Mouse (Mus musculus) right cerebral cortex, postnatal 4 days (tissue): ENCODE results near the gene Serpinb9.
"Not testable (repeated sequence)": the region's sequence is repeated elsewhere in the genome, so short reads cannot be mapped to it uniquely, and the experiment has no call there.

ENCODE experiments used
- DNase-seq: peaks from one replicate; pipeline ENCODE4 v3.0.0-alpha.2; 2022

Serpinb9 gene

DNA sequence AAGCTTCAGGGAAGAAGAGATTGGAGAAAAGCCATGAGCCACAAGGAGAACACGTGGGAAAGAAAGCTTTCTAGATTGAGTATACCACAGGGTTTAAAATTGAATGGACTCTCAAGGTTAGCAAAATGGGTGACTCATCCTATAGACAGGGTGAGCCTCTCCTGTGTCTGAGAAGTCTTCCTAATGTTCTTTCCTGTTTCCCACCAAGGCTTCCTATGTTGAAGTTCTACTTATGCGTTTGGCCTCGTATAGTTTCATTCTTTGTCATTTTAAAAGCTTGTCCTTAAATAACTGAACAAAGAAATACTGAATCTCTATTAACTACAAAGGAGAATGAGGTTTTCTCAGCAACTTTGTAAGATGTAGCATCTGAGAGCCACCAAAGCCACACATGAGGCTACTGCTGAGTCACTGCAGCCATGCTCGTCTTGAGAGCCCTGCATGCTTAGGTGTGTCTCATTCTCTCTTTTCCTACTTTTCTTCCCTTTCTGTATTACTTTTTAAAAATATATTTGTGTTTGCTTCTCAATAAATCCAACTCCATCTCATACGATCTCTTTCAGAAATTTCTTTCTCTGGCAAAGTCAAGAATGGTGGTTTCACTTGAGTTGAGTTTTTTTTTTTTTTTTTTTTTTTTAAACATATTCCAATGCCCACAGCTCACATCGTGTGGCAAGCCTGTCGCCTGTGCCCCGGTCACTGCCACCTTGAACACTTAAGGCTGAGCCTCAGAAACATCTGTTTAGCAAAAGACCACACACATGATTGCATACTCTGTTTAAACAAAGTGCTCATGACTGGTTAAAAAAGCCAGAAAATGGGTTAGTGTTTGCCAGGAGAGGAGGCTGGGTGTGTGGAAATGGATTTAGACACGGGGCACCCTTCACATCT is 718 bp downstream of the Serpinb9 start:
- DNase-seq = no peak

DNA sequence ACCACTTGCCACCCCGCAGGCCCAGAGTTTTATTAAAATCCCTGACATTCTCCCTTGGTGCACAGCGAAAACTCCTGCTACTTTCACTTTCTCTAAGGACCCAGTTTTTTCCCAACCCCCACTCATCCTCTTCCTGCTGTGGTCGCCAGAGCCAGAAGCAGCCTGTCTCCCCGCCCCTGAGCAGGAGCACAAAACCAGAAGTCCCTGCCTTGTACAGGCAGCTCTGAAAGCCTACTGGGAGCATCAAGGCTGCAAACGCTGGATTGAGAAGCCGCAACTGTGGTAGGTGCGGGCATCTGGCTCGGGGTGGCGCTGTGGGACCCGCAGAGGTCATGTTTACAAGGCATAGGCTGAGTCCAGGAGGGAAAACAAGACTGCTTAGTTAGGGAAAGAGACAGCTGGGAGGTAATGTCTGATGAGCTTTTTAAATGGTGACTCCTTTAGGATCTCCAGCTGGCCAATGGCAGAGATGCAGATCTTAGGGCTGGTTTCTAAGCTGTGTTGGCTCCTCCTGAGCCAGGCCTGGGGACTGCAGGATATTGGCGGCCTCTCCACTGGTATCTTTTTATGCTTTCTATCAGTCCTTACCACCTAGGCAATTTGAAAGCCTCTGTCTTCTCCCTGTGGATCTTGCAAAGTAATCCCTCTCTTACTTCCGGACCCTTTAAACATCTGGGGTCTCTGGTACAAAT is 1.5 kb downstream of the Serpinb9 start:
- peak; percentile 63 for DNase-seq

DNA sequence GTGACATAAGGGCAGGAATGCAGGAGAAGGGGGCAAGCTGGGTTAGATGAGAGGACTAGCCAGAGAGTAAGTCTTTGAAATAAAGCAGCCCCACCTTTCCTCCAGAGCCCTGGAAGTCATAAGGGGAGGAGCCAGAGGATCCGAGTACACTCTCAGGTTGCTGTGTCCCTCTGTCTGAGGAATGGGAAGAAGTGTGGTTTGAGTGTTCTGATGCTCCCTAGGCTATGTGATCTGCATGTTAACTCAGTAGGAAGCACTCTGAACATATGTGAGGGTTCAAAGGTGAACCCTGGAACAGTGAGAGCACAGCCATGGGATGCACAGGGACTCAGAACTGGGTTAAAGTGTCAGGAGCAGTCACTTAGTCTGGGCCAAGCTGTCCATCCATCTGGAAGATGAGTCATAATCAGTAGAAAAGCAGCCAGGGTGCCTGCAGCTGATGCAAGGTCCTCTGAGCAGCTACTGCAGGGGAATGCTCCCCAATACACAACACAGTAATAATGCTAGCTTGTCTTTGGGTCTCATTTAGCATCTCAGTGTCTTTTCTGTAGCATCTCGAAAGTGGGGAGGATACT is 2.5 kb downstream of the Serpinb9 start:
- DNase-seq = no peak

DNA sequence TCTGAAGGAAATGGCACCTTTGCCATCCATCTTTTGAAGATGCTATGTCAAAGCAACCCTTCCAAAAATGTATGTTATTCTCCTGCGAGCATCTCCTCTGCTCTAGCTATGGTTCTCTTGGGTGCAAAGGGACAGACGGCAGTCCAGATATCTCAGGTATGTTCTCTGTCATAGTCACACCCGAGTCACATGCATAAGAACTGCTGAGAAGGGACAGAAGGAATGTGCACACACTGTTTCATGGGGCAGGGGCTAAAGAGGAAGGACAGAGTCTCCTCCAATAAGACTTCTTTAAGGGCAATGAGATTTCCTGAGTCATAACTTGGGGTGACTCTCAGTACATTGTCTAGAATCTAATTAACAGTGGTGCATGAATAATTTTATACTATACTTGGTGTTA is 3.5 kb downstream of the Serpinb9 start:
- DNase-seq = no peak

DNA sequence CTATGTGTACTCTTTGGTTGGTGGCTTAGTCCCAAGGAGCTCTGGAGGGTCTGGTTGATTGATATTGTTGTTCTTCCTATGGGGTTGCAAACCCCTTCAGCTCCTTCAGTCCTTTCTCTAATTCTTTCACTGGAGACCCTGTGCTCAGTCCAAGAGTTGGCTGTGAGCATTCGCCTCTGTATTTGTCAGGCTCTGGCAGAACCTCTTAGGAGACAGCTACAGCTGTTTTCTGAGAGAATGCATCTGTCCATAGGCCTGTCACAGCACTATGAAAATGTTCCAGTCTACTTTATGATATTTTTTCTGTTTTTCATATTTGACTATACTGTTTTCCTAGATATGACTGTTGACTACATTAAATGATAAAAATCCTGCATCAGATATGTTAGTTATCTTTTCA is 9.3 kb downstream of the Serpinb9 start:
- DNase-seq = no peak

DNA sequence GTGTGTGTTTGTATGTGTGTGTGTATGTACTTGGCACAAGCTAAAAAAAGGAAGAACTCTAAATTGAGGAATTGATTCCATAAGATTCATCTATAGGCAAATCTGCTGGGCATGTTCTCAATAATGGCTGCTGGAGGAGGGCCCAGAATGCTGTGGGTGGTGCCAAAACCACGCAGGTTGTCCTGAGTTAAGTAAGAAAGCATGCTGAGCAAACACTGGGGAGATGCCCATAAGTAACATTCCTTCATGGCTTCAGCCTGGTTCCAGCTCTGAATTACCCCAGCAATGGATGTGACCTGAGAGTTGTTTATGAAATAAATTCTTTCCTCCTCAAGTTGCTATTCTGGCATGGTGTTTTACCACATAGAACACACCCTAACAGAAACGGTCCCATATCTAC is 10.2 kb downstream of the Serpinb9 start:
- DNase-seq = no peak

DNA sequence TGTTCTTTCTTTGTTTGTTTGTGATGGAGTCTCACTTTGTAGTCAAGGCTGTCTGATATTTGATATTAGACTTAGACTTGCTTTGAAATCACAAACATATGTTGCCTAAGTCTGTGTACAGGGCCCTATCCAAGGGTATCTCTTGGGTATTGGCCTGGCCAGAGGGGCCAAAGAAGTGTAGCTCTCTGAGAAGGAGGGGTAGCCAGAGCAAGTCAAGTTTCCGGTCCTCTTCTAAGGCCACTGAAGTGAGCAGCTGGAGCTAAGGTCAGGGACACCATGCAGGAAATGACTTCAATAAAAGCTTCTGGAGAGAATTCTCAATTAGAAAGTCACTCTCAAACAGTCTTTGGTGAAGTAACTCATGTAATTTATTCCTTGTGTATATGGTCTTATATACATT is 19.3 kb downstream of the Serpinb9 start:
- DNase-seq = no peak

DNA sequence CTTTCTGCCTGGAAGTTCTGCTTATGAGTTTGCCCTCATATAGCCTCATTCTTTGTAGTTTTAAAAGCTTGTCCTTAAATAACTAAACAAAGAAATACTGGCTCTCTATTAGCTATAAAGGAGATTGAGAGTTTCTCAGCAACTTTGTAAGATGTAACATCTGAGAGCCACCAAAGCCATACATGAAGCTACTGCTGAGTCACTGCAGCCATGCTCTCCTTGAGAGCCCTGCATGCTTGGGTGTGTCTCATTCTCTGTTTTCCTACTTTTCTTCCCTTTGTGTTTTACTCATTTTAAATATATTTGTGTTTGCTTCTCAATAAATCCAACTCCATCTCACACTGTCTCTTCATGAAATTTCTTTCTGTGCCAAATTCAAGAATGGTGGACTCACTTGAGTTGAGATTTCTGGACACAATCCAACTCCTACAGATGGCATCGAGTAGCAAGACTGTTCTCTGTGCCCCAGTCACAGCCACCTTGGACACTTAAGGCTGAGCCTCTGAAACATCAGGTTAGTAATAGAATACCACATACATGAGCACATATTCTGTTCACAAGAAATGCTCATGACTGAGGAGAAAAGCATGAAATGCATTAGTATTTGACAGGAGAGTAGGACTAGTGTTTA is 23.5 kb downstream of the Serpinb9 start:
- no peak for DNase-seq

DNA sequence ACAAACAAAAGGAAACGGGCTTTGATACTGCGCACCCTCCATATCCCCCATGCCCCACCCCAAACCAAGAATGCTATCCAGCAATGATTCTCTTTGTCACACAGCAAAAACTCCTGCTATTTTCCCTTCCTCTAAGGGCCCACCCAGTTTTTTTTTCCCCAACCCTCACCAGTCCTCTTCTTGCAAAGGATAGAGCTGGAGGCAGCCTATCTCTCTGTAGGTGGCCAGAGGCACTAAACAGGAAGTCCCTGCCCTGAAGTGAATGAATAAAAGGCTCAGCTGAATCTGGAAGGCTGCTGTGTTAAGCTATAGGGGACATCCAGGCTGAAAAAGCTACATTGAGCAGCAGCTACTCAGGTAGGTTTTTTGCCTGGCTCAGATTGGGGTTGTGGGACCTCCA is 24.2 kb downstream of the Serpinb9 start, which contains the start of gene Serpinb9b:
Gene Serpinb9b (plus strand): TSS at position 173 of the 400 bp plus-strand sequence.
- no peak for DNase-seq

DNA sequence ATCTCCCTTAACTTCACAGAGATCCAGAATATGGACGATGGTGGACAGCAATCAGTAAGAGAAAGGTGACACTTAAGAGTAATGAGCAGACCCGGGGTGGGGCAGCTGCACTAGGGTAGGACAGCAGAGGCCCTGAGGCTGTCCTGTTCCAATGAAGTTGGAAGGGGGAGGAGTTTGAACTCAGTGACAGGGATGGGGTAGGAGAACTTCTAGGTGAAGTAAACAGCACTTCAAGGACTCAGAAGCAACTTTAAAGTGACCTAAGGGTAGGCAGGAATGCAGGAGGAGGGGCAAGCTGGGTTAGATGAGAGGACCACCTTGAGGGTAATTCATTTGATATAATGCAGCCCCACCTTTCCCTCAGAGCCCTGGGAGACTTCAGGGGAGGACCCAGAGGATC is 25.1 kb downstream of the Serpinb9 start:
- DNase-seq = no peak

DNA sequence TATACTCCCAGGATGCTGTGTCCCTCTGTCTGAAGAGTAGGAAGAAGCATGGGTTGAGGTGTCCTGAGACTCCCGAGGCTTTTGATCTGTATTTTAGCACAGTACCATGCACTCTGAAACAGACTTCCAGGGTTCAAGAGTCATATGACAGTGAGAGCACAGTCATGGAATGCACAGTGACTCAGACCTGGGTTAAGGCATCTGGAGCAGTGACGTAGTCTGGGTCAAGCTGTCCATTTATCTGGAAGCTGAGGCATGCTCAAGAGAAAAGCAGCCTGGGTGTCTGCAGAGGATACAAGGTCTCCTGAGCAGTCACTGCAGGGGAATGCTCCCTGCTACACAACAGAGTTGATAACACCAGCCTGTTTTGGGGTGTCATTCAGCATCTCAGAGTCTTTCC is 25.5 kb downstream of the Serpinb9 start:
- no peak for DNase-seq

DNA sequence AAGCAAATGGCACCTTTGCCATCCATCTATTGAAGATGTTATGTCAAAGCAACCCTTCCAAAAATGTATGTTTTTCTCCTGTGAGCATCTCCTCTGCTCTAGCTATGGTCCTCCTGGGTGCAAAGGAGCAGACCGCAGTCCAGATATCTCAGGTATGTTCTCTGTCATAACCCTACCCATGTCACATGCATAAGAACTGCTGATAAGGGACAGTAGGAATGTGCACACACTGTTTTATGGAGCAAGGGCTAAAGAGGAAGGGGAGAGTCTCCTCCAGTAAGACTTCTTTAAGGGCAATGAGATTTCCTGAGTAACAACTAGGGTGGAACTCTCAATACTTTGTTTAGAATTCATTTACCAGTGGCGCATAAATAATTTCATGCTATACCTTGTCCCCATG is 26.4 kb downstream of the Serpinb9 start:
- not testable (repeated sequence) for DNase-seq

DNA sequence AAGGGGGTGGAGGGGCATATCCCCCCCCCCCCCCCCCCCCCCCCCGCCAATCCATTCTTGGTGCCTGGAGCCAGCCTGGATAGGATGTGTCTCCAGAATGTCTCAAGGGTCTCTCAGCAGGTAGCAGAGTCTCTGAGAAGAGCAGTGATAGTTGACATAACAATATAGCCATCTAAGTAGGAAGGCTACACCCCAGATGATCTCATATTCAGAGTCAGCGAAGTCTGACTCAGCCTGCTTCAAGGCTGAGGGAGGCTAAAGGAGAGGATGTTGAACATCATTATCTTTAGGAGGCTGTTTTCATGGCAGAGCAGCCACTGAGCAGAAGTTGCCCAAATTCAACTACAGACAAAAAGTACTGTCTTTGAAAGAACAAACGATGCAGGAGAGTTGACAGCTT is 27.2 kb downstream of the Serpinb9 start:
- no peak for DNase-seq

DNA sequence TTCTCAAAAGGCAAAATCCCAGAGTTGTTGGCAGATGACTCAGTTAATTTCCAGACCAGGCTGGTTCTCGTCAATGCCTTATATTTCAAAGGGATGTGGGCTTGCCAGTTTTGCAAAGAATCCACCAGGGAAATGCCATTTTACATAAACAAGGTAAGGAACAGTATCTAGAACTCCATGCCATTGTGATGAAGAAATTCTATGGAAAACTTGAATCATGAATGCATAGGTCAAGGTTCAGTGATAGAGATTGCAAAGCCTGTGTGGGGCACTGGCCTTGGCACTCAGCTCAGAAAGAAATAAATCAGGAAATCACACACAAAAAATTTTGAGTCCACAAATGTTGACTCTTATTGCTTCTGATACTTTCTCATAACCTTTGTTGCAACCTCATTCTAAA is 32.5 kb downstream of the Serpinb9 start:
- DNase-seq = no peak

DNA sequence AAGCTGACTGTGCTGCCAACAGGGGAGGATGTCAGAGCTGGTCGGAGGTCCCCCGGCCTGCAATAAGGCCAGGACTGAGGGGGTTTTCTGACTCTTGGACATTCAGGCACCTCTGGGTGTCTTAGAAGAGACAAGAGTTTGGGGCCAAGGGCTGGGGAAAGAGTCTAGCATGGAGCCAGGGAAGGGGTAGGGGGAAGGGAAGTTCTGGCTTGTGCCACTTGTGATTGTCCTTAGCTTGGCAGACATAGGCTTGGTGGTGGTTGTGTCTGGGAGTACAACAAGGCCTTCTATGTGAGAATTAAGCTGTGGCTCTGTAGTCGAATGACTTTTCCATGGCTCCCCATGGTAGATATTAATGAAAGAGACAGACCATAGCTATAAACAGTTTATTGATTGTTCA is 40.5 kb downstream of the Serpinb9 start:
- no peak for DNase-seq

DNA sequence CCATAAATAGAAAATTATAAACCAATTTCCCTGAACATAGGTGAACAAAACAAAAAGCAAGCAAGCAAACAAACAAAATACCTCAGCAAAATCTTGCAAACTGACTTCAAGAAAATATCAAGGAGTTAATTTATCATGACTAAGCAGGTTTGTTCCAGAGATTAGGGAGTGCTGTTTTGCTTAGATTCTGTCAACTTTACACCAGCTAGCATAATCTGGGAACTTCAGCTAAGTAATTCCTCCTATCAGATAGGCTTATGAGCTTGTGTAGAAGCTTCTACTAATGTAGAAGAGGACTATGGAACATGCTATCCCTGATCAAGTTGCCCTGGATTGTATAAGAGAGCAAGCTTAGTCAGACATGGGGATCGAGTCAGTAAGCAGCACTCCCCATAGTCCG is 44.2 kb downstream of the Serpinb9 start:
- no peak for DNase-seq

DNA sequence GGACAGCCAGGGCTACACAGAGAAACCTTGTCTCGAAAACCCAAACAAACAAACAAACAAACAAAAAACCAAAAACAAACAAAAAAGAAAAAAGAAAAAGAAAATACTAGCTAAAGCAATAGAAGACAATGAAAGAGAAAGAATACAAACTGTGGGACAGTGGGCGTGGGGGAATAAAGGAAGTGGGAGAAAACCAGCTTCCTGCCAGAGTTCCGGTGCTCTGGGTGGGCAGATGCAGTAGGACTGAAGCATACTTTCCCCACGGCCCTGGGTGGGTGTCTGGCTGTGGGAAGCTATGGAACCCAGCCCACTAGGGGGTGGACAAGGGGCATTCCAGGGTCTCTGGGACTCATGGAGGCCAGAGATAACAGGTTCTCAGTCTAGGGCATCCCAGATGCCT is 45.1 kb downstream of the Serpinb9 start:
- DNase-seq = no peak

DNA sequence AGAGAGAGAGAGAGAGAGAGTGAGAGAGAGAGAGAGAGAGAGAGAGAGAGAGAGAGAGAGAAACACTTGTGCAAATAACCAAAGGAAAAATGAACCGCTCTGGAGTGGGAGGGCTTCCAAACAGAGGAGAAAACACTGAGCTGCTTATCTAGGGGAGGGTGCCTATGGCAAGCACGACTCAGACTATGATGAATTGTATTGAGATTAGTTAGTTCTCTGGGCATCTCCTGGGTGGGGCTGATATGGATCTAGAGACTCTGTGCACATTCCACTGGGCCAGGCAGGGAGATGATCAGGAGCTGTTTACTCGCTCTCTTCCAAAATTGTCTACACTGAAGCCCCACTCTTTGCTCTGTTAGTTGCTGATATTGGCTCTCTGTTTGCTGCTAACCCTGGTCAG is 48.6 kb downstream of the Serpinb9 start:
- DNase-seq = no peak

DNA sequence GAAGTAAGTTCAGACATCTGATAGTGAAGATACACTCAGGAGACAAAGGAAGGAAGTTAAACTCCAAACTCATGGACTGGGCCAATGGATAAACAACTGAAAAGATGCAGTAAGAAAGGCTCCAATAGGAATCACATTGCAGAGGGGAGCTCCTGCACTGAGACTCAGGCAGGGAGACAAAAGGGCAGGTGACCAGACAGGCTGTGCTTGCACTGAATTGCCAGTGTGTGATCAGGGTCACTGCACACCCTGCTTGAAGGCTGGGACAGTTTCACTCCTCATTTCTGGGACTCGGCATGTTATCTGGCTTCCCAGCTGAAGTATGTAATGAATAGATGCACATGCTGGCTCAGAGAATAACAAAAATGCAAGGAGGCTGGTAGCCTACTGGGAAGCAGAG is 60.0 kb downstream of the Serpinb9 start:
- DNase-seq = no peak
